Mouse (Mus musculus) heart, postnatal 0 days (tissue): Measurements from ENCODE around the gene Guf1. TPM values are rescaled to one million over a fixed set of nuclear protein-coding genes. Genes with fewer than 3 reads are reported as not detected.

Experiments
- ATAC-seq: fragments of 200-750 bp; cut with Nextera tagmentation; 2 replicates; pipeline ENCODE4 v1.8.0; 2017; ENCODE audit warnings: low read depth, moderate number of reproducible peaks, moderate library complexity; ENCODE audit not compliant: insufficient read depth
- DNase-seq: peaks from one replicate; pipeline ENCODE4 v3.0.0-alpha.2; 2016; ENCODE audit warnings: low spot score
- H3K27ac ChIP-seq: fragments of 300-500 bp; sonication (generic); 2 replicates; pipeline ENCODE4 v1.5.1; 2014; ENCODE audit warnings: low read depth, mild to moderate bottlenecking
- H3K27me3 ChIP-seq: fragments of 300-500 bp; sonication (generic); 2 replicates; pipeline ENCODE4 v1.6.1; 2014; ENCODE audit warnings: low read length, mixed read lengths; ENCODE audit not compliant: control insufficient read depth, insufficient read depth
- H3K36me3 ChIP-seq: fragments of 300-500 bp; sonication (generic); replicated peaks from 2 replicates; pipeline ENCODE4 v1.6.1; 2014; ENCODE audit warnings: low read length, mixed read lengths; ENCODE audit not compliant: control insufficient read depth, insufficient read depth
- H3K4me1 ChIP-seq: fragments of 300-500 bp; sonication (generic); 2 replicates; pipeline ENCODE4 v1.6.1; 2014; ENCODE audit warnings: antibody characterized with exemption; ENCODE audit not compliant: control insufficient read depth, insufficient read depth
- H3K4me2 ChIP-seq: fragments of 300-500 bp; sonication (generic); 2 replicates; pipeline ENCODE4 v1.6.1; 2014; ENCODE audit warnings: low read depth, mild to moderate bottlenecking, low read length, moderate library complexity
- H3K4me3 ChIP-seq: fragments of 300-500 bp; sonication (generic); 2 replicates; pipeline ENCODE4 v1.5.1; 2014; ENCODE audit warnings: low read depth, low read length
- H3K9ac ChIP-seq: fragments of 300-500 bp; sonication (generic); replicated peaks from 2 replicates; pipeline ENCODE4 v1.6.1; 2014; ENCODE audit warnings: low read depth, low read length, mixed read lengths
- H3K9me3 ChIP-seq: fragments of 300-500 bp; sonication (generic); replicated peaks from 2 replicates; pipeline ENCODE4 v1.6.1; 2016; ENCODE audit warnings: low read length; ENCODE audit not compliant: control insufficient read depth
- CTCF ChIP-seq: IDR thresholded peaks from 2 replicates; pipeline ENCODE4 v1.5.1; 2016; ENCODE audit warnings: antibody characterized with exemption, control low read depth, low read depth
- EP300 ChIP-seq: IDR thresholded peaks from 2 replicates; pipeline ENCODE4 v1.6.1; 2016; ENCODE audit warnings: antibody characterized with exemption, low read depth
- WGBS: fragments of 180-500 bp; shearing (Covaris S2); extraction: QIAGEN DNeasy Blood & Tissue Kit; methylation state at CpG from one replicate; pipeline ENCODE4 v1.1.7; 2014; 5-methylcytosine and 5-hydroxymethylcytosine counted together
- polyA plus RNA-seq: library from polyadenylated mRNA; unstranded; fragments of >200 nt; fragmentation: Nextera tagmentation; extraction: Ambion mirVana; gene quantifications from 2 replicates; pipeline ENCODE4 v1.2.1, GENCODE M21; 2015
- total RNA-seq: library from RNA; depleted of rRNA; stranded (reverse); fragments of >200 nt; gene quantifications from 2 replicates; pipeline ENCODE4 v1.2.3, GENCODE M21; 2014; ENCODE audit warnings: low replicate concordance; rRNA removed

The Guf1 gene
- 21.8 and 32.7 TPM in 2 replicates for total RNA-seq
- 37.2 and 38.6 TPM in 2 replicates for polyA plus RNA-seq

DNA sequence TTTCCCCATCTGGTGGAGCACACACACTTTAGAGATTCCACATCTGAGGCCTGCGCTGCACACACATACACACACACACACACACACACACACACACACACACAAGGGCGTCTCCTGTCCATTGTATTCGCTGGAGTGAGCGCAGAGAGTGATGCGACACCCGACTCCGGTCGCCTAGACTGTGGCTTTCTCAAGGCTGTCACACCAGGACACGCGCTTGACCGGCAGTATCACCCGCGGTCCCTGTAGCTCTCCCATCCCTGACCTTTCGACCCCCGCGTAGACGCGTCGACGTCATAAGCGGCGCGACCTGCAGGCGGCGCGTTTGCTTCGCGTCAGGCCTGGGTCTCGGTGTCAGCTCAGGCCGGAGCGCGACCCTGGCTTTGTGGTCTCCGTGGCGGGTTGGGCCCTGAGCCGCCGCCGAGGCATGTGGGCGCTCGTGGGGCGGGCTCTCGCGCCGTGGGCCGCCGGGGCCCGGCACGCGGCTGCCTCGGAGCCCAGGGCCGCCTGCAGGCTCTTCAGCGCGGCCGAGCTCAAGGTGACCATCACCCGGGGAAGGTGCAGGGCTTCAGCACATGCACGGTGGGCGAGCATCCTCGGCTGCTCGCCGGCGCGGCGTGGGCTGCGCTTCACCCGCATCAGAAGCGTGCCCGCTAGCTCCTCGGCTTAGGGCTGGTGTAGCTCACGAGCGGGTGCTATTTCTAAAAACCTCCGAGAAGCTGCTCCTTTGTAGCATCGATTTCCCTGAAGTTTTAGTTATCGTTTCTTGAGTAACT, at the start of gene Guf1:
Gene Guf1, plus strand, starts transcription at position 296 of the 776 bp plus-strand sequence.
- no peaks in the 10 kb centered on the region for H3K27me3 ChIP-seq
- under 1% methylated on average over 70 of the region's 72 CpGs for WGBS
- peak within 1 kb of the TSS; percentile 99 for H3K4me3 ChIP-seq
- H3K36me3 ChIP-seq, result peaks cover 23% of the 10 kb centered on the region
- no peaks in the 10 kb centered on the region for H3K9me3 ChIP-seq
- ATAC-seq (peak; percentile 98), DNase-seq (peak; percentile 83)
- H3K4me1 ChIP-seq, result 0 out of 2 replicates have a peak, but pooled peaks cover 9% of the 10 kb centered on the region
- TF ChIP-seq CTCF (peak; percentile 12; the same call in 1 of the 2 replicates), EP300 (no peak)
- H3K9ac ChIP-seq, result peak within 1 kb of the TSS; percentile 98
- H3K27ac ChIP-seq, result peak within 1 kb of the TSS; percentile 96
- peak within 1 kb of the TSS; percentile 66 for H3K4me2 ChIP-seq

DNA sequence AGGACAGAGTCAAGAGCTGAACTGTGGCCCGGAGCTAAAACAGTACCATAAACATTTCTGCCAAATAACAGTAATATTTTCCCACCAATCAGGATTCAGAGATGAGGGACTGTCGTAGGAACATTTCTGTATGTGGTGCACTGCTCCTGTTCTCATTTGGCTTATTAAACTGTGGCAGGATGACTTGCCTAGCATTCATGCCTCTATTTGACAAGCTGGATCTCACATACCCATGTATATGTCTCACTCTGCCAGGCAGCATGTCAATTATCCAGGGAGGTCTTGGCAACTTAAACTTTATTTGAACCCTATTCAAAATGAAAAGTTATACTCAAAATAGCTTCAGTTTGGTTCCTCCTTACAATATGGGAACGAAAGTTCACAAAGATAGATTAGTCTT, 49.7 kb upstream of the Guf1 start:
- DNase-seq, result no peak
- Histone ChIP-seq H3K9me3 (no peaks in the 10 kb centered on the region), H3K27ac (no peak overlapping the region), H3K9ac (no peak overlapping the region), H3K4me2 (no peak overlapping the region), H3K4me1 (no peaks in the 10 kb centered on the region), H3K27me3 (no peaks in the 10 kb centered on the region), H3K4me3 (no peak overlapping the region), H3K36me3 (no peaks in the 10 kb centered on the region; the same call in 1 of the 2 replicates)
- TF ChIP-seq EP300 (no peak), CTCF (no peak)
- ATAC-seq, result no peak
- WGBS, result 73% methylated on average over 3 of the region's 3 CpGs

DNA sequence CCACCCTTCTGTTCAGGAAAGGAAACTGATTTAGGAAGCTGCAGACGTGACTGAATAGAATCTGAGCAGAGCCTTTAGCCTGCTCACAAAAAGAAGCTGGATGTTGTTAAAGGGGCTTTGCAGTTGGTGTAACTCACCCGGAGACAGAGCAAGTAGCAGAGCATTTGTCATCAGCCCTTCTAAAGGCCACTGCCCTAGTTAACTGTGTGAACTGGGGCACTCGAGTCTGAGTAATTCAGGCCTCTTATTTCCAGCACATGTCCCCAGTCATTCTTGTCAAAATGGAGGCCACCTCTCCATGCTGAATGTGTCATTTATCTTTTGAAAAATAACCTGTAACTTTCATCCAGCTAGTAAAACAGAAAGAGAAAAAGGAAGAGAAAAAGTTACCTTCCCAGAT, 45.1 kb upstream of the Guf1 start:
- ATAC-seq (no peak), DNase-seq (no peak)
- Histone ChIP-seq H3K9ac (no peak overlapping the region), H3K4me3 (no peak overlapping the region), H3K27me3 (no peaks in the 10 kb centered on the region), H3K36me3 (no peaks in the 10 kb centered on the region; the same call in 1 of the 2 replicates), H3K9me3 (no peaks in the 10 kb centered on the region), H3K27ac (no peak overlapping the region), H3K4me1 (no peaks in the 10 kb centered on the region), H3K4me2 (no peak overlapping the region)
- WGBS, result 55% methylated on average over 3 of the region's 3 CpGs
- TF ChIP-seq EP300, result no peak
- no peak for TF ChIP-seq CTCF

DNA sequence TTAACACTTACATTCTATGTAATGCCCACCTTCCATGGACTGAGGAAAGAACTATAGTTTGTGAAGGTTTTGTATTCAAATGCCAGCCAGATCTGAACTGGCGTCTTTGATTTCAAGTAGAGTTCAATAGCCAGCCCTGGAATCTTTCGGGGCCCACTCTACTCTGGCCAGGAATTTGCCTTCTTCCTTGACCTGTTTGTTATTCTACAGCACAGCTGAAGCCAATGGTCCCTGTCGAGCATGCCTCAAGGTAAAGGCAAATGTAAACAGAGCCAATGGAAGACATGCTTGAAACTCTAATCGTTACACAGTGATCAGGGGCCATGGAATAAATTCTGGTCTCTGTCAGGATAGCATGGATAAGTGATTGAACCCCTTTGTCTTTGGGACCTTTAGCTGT, 44.5 kb upstream of the Guf1 start:
- 75% methylated on average over 4 of the region's 4 CpGs for WGBS
- no peaks in the 10 kb centered on the region for H3K27me3 ChIP-seq
- H3K9ac ChIP-seq, result no peak overlapping the region
- H3K4me3 ChIP-seq, result no peak overlapping the region
- no peak for TF ChIP-seq EP300
- no peak for TF ChIP-seq CTCF
- no peak for DNase-seq
- H3K27ac ChIP-seq, result no peak overlapping the region
- no peak overlapping the region for H3K4me2 ChIP-seq
- peaks cover 5% of the 10 kb centered on the region; the same call in 1 of the 2 replicates for H3K36me3 ChIP-seq
- H3K9me3 ChIP-seq, result no peaks in the 10 kb centered on the region
- ATAC-seq, result no peak
- H3K4me1 ChIP-seq, result no peaks in the 10 kb centered on the region

DNA sequence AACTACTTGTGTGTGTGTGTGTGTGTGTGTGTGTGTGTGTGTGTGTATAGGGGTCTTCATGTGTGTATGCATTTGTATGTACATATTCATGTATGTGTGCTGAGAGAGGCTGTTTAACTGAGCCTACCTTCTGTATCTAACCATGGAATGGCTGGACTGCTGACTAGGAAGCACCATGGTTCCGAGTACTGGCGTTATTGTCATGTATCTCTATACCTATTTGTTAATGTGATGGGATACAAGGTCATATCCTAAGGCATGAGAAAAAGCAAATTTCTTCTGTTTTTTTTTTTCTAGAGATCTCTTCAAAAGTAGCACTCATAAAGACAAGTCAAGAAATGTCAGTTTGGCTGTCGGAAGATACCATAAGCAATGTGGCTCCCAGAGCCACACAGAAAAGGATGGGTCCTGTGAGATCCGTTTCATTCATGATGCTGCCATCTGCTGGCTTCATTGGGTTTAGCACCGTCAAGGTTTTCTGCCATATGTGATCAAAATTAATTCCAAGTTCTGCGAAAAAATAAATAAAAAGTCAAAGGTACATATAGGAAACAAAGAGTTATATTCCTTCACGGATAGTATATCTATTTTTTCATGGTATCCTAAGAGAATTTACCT, 36.0 kb upstream of the Guf1 start:
- H3K4me1 ChIP-seq, result no peaks in the 10 kb centered on the region
- H3K4me2 ChIP-seq, result no peak overlapping the region
- DNase-seq (no peak), ATAC-seq (no peak)
- no peak overlapping the region for H3K27ac ChIP-seq
- no peak overlapping the region for H3K4me3 ChIP-seq
- 33% methylated on average over 7 of the region's 7 CpGs for WGBS
- no peak overlapping the region for H3K9ac ChIP-seq
- no peak for TF ChIP-seq EP300
- peak; percentile 70 for TF ChIP-seq CTCF
- peaks cover 18% of the 10 kb centered on the region for H3K36me3 ChIP-seq
- H3K9me3 ChIP-seq, result no peaks in the 10 kb centered on the region
- no peaks in the 10 kb centered on the region for H3K27me3 ChIP-seq
